Mouse (Mus musculus) myocyte (in vitro differentiated cells): ENCODE measurements at regions not wholly inside any gene's neighbourhood (a gene's known extent, or its start where the extent isn't known, plus 50 kb on each side); places are given as distances from the start of the nearest gene placed in this dataset.

Experiments used
- H3K27me3 ChIP-seq: one replicate; pipeline ENCODE4 v1.6.1; 2011; ENCODE audit not compliant: control insufficient read depth, insufficient read depth, insufficient read length
- H3K36me3 ChIP-seq: one replicate; pipeline ENCODE4 v1.6.1; 2011; ENCODE audit not compliant: control insufficient read depth, insufficient read depth
- H3K4me2 ChIP-seq: one replicate; pipeline ENCODE4 v1.6.1; 2011; ENCODE audit warnings: low read depth, control low read depth
- H3K4me3 ChIP-seq: one replicate; pipeline ENCODE4 v1.5.1; 2011; ENCODE audit warnings: mild to moderate bottlenecking, control low read depth, moderate library complexity
- H3K79me2 ChIP-seq: one replicate; pipeline ENCODE4 v1.6.1; 2011; ENCODE audit not compliant: control insufficient read depth, insufficient read depth
- H3ac ChIP-seq: one replicate; pipeline ENCODE4 v1.6.1; 2011; ENCODE audit not compliant: control insufficient read depth, insufficient read length
- CEBPB ChIP-seq: IDR thresholded peaks from 2 replicates; pipeline ENCODE4 v1.6.1; 2011; ENCODE audit warnings: mild to moderate bottlenecking, moderate library complexity; ENCODE audit not compliant: poor library complexity, insufficient read depth, severe bottlenecking
- E2F4 ChIP-seq: IDR thresholded peaks from one replicate; pipeline ENCODE4 v1.6.1; 2011; ENCODE audit warnings: mild to moderate bottlenecking, control low read depth, moderate library complexity; ENCODE audit not compliant: insufficient read depth
- MAX ChIP-seq: IDR thresholded peaks from one replicate; pipeline ENCODE4 v1.6.1; 2011; ENCODE audit warnings: low read depth, mild to moderate bottlenecking, control low read depth
- MYOD1 ChIP-seq, 3 experiments: IDR thresholded peaks; one replicate each; pipeline ENCODE4 v1.6.1; 2011; ENCODE audit warnings: control low read depth in 2 of 3, low read depth in 2 of 3, mild to moderate bottlenecking in 2 of 3, moderate library complexity in 1 of 3; ENCODE audit not compliant: insufficient read length in 2 of 3, control insufficient read depth in 1 of 3
- MYOG ChIP-seq, 3 experiments: IDR thresholded peaks; one replicate each; pipeline ENCODE4 v1.6.1; 2011; ENCODE audit warnings: control low read depth in 2 of 3, low read depth in 2 of 3, mild to moderate bottlenecking in 2 of 3; ENCODE audit not compliant: insufficient read length in 2 of 3, control insufficient read depth in 1 of 3, insufficient read depth in 1 of 3
- POLR2A ChIP-seq: IDR thresholded peaks from one replicate; pipeline ENCODE4 v1.6.1; 2011; ENCODE audit warnings: low read depth, mild to moderate bottlenecking, control low read depth, moderate library complexity; ENCODE audit not compliant: insufficient read length
- POLR2AphosphoS2 ChIP-seq: IDR thresholded peaks from one replicate; pipeline ENCODE4 v1.6.1; 2011; ENCODE audit warnings: low read depth, control low read depth; ENCODE audit not compliant: insufficient read length
- REST ChIP-seq: IDR thresholded peaks from one replicate; pipeline ENCODE4 v1.6.1; 2011; ENCODE audit warnings: mild to moderate bottlenecking, control low read depth, moderate library complexity; ENCODE audit not compliant: insufficient read depth, insufficient read length
- SRF ChIP-seq: IDR thresholded peaks from one replicate; pipeline ENCODE4 v1.6.1; 2011; ENCODE audit warnings: low read depth; ENCODE audit not compliant: control insufficient read depth, insufficient read length
- TCF12 ChIP-seq: IDR thresholded peaks from one replicate; pipeline ENCODE4 v1.6.1; 2011; ENCODE audit warnings: mild to moderate bottlenecking, control low read depth; ENCODE audit not compliant: poor library complexity, insufficient read depth, severe bottlenecking
- TCF3 ChIP-seq: IDR thresholded peaks from one replicate; pipeline ENCODE4 v1.6.1; 2011; ENCODE audit warnings: low read depth, control low read depth; ENCODE audit not compliant: insufficient read length
- USF1 ChIP-seq: IDR thresholded peaks from one replicate; pipeline ENCODE4 v1.6.1; 2011; ENCODE audit warnings: low read depth, mild to moderate bottlenecking, control low read depth, moderate library complexity

DNA sequence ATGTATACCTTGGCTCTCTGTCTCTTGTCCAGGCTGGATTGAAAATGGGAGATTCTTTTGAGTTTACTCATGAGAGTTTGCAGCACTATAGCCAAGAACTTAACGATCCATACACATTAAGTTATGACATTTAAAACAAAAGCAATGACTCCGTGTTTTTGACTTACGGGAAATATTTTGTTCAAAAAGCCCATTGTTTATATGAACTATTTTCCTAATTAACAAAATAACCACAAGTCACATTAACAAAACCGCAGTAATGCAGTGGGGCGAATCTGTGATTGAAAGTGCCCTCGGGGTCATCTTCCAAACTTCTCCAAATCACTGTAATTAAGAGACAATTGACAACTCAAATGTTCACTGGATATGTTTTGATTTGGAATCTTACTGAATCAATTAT is 511.0 kb downstream of the Epha7 start:
- Histone ChIP-seq H3ac (no peak overlapping the region), H3K27me3 (no peaks in the 10 kb centered on the region), H3K79me2 (no peaks in the 10 kb centered on the region), H3K4me3 (no peak overlapping the region), H3K36me3 (no peaks in the 10 kb centered on the region), H3K4me2 (no peak overlapping the region)
- TF ChIP-seq CEBPB: no peak

DNA sequence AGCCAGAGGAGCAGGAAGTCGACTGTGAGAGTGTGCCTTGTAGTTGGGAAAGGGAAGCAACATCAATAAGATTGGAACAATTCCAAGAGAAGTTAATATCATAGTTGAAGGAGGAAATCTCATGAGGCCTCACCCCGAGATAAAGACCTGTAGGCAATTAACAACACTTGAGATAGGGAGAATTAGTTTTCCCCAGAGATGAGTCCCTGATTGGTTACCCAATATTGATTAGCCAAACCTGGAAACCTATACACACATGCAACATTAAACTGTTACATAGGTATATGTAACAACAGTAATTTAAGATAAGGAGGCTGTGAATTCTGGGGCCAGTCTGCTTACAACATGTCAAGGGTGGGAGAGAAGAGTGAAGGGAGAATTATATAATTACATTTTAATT is 516.2 kb downstream of the Epha7 start:
- H3K27me3 ChIP-seq: no peaks in the 10 kb centered on the region
- H3ac ChIP-seq: no peak overlapping the region
- no peaks in the 10 kb centered on the region for H3K36me3 ChIP-seq
- H3K4me2 ChIP-seq: no peak overlapping the region
- H3K79me2 ChIP-seq: no peaks in the 10 kb centered on the region
- no peak overlapping the region for H3K4me3 ChIP-seq
- TF ChIP-seq POLR2AphosphoS2 (no peak), TCF3 (no peak), MYOG (IDR thresholded peaks at IDR 0.05; ENCODE audit: control insufficient read depth in 1 of 3, insufficient read depth in 1 of 3, insufficient read length in 2 of 3, low read depth in 2 of 3) (no peak), E2F4 (no peak), MAX (no peak), CEBPB (no peak), SRF (no peak), REST (no peak), MYOD1 (IDR thresholded peaks at IDR 0.05; ENCODE audit: control insufficient read depth in 1 of 3, insufficient read length in 2 of 3, low read depth in 2 of 3) (no peak), POLR2A (no peak)

DNA sequence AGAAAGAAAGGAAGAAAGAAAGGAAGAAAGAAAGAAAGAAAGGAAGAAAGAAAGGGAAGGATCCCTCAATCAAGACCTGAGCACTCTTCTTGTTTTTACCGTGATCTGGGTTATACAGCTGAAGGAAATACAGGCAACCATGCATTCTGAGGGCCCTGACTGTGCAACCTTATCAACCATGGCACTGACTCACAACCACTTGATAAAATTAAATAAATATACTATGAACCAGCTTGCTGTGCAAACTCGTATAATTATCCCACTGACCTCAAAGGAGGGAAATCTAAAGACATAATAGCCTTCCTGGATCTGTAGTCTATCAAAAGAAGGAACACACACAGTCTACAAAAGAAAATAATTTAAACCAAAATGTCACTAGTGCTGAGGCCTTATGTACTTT is 518.8 kb downstream of the Epha7 start:
- Histone ChIP-seq H3K79me2 (no peaks in the 10 kb centered on the region), H3ac (no peak overlapping the region), H3K4me3 (no peak overlapping the region), H3K4me2 (no peak overlapping the region), H3K36me3 (no peaks in the 10 kb centered on the region), H3K27me3 (no peaks in the 10 kb centered on the region)
- TF ChIP-seq E2F4: no peak
- no peak for TF ChIP-seq CEBPB
- TF ChIP-seq TCF12: no peak
- no peak for TF ChIP-seq MYOD1 (IDR thresholded peaks at IDR 0.05; ENCODE audit: control insufficient read depth in 1 of 3, insufficient read length in 2 of 3, low read depth in 2 of 3)
- no peak for TF ChIP-seq POLR2AphosphoS2
- no peak for TF ChIP-seq TCF3
- TF ChIP-seq MAX: no peak
- no peak for TF ChIP-seq SRF
- TF ChIP-seq POLR2A: no peak
- no peak for TF ChIP-seq USF1
- TF ChIP-seq MYOG (IDR thresholded peaks at IDR 0.05; ENCODE audit: control insufficient read depth in 1 of 3, insufficient read depth in 1 of 3, insufficient read length in 2 of 3, low read depth in 2 of 3): no peak
- TF ChIP-seq REST: no peak

- H3K36me3 ChIP-seq: no peaks in the 10 kb centered on the region
- TF ChIP-seq E2F4 (no peak), POLR2A (no peak), TCF3 (no peak), MYOD1 (IDR thresholded peaks at IDR 0.05; ENCODE audit: control insufficient read depth in 1 of 3, insufficient read length in 2 of 3, low read depth in 2 of 3) (no peak)
- no peaks in the 10 kb centered on the region for H3K79me2 ChIP-seq
Observed at GRCm38 (mm10) chr4:29337245-29337644, 524.3 kb downstream of the Epha7 start.

GRCm38 (mm10) chr4:29362191-29362590 is 549.3 kb downstream of the Epha7 start:
- TF ChIP-seq TCF3: no peak
- TF ChIP-seq MAX: no peak
- TF ChIP-seq USF1: no peak
- no peak for TF ChIP-seq CEBPB
- no peak for TF ChIP-seq POLR2A
- no peak for TF ChIP-seq E2F4
- no peak for TF ChIP-seq TCF12
- TF ChIP-seq MYOD1 (IDR thresholded peaks at IDR 0.05; ENCODE audit: control insufficient read depth in 1 of 3, insufficient read length in 2 of 3, low read depth in 2 of 3): no peak
- no peak for TF ChIP-seq SRF
- TF ChIP-seq POLR2AphosphoS2: no peak
- no peak for TF ChIP-seq MYOG (IDR thresholded peaks at IDR 0.05; ENCODE audit: control insufficient read depth in 1 of 3, insufficient read depth in 1 of 3, insufficient read length in 2 of 3, low read depth in 2 of 3)
- TF ChIP-seq REST: no peak
- no peak overlapping the region for H3K4me2 ChIP-seq
- no peaks in the 10 kb centered on the region for H3K36me3 ChIP-seq
- no peaks in the 10 kb centered on the region for H3K27me3 ChIP-seq
- H3ac ChIP-seq: no peak overlapping the region
- H3K79me2 ChIP-seq: no peaks in the 10 kb centered on the region
- no peak overlapping the region for H3K4me3 ChIP-seq

More at GRCm38 (mm10) chr4:29337245-29337644, 524.3 kb downstream of the Epha7 start:
- H3K4me2 ChIP-seq: no peak overlapping the region
- no peak overlapping the region for H3ac ChIP-seq
- H3K4me3 ChIP-seq: no peak overlapping the region
- no peaks in the 10 kb centered on the region for H3K27me3 ChIP-seq
